Mouse (Mus musculus) right cerebral cortex, postnatal 4 days (tissue): ENCODE measurements around the gene N4bp2.
"Not testable (repeated sequence)": the region's sequence is repeated elsewhere in the genome, so short reads cannot be mapped to it uniquely, and the experiment has no call there.

Experiments used
- DNase-seq: peaks from one replicate; pipeline ENCODE4 v3.0.0-alpha.2; 2022

Gene N4bp2

GRCm38 (mm10) chr5:65763088-65763915, at the start of gene N4bp2:
N4bp2 (plus strand) TSS chr5:65763521.
- DNase-seq = peak; percentile 74

DNA sequence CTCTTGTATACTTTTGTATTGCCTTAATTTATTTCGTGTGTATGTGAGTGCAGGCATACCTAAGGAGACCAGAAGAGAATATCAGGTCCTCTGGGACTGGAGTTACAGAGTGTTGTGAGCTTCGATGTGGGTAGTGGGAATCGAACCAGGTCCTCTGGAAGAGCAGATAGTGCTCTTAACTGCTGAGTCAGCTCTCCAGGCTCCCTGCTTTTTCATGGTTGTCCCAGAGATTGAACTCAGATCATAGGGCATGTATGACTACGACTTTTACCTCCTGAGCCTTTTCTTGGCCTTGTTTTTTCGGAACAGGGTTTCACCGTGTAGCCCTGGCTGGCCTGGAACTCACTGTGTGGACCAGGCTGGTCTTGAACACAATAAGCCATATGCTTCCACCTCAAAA, 48.2 kb upstream of the N4bp2 start:
- no peak for DNase-seq

- no peak for DNase-seq
Observed at GRCm38 (mm10) chr5:65717063-65717902, 46.0 kb upstream of the N4bp2 start.

GRCm38 (mm10) chr5:65717903-65718211, 45.5 kb upstream of the N4bp2 start:
- DNase-seq = not testable (repeated sequence)

DNA sequence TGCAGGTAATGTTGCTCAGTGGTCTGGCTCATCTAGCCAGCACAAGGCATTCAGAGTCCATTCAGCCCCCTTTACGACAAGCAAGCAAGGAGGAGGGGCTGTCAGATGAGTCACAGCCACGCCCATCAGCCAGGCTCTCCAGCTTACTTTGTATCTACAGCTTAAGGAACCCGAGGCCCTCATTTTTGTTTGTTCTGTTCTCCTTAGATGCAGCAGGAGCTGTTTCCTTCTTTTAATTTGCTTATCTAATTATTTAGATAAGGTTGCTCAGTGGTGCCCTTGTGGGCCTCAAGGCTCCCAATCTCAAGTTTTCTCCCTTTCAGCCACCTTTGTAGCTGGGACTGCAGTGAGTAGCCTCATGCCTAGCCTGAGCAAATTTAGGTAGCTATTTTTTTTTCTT, 45.0 kb upstream of the N4bp2 start:
- no peak for DNase-seq

- peak; percentile 53 for DNase-seq
Observed at GRCm38 (mm10) chr5:65724311-65725054, 38.8 kb upstream of the N4bp2 start.

DNA sequence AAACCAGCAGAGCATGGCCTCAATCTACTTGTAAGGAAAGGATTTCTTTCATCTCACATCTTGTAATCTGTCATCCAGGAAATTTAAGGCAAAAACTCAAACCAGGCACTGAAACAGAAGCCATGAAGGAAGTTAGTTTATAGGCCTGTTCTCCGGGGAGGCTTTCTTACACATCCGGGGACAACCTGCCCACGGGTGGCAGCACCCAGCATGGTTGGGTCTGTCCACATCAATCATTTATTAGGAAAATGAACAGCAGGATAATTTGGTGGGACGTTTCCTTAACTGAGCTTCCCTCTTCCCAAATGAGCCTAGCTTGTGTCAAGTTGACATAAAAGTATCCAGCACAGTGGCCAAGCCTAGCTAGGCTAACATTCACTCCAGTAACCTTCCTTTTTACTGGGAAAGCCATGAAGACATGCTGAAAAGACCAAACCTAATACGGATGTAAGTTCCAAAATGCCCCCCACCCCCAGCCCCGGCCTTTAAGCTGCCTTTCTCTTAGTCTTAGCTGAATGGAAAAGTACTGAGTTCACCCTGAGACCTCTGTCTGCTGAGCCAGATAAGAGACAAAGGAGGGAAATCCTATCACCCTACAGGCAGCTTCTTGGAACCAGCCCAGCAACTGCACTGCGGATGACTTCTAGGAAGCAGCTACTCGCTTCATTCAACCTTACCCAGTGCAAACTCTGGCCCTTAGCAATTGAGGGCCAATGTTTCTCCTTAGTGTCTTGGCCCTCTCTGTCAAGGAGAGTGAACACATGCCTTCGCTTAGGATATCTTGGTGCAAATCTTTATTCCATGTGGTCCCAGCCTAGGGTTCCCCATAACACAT, 31.9 kb upstream of the N4bp2 start:
- DNase-seq = no peak

- no peak for DNase-seq
Observed at GRCm38 (mm10) chr5:65735601-65736000, 27.7 kb upstream of the N4bp2 start.

- no peak for DNase-seq
Observed at GRCm38 (mm10) chr5:65739366-65739765, 24.0 kb upstream of the N4bp2 start.

- DNase-seq = no peak
Observed at GRCm38 (mm10) chr5:65746908-65747307, 16.4 kb upstream of the N4bp2 start.

- DNase-seq = no peak
Observed at GRCm38 (mm10) chr5:65748386-65748785, 14.9 kb upstream of the N4bp2 start.

- no peak for DNase-seq
Observed at GRCm38 (mm10) chr5:65748880-65749279, 14.4 kb upstream of the N4bp2 start.

- DNase-seq = no peak
Observed at GRCm38 (mm10) chr5:65752021-65752420, 11.3 kb upstream of the N4bp2 start.

DNA sequence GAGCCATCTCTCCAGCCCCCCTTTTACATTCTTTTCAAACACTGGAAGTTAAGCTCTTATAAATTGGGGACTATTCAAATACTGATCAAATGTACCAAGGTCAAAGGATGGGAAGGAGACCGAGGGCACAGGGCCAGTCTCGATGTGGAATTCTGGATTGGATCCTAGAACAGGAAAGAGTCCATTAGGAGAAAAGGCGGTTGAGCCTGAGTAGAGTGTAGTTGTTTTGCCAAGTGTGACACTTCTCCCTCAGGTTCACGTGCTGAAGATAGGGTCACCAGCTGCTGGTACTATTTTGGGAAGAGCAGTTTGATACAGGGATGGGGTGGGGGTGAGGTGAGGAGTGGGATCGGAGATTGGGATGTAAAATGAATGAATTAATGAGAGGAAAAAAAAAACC, 7.5 kb upstream of the N4bp2 start:
- no peak for DNase-seq

- no peak for DNase-seq
Observed at GRCm38 (mm10) chr5:65757110-65757509, 6.2 kb upstream of the N4bp2 start.

GRCm38 (mm10) chr5:65760041-65760440, 3.3 kb upstream of the N4bp2 start:
- DNase-seq = no peak

DNA sequence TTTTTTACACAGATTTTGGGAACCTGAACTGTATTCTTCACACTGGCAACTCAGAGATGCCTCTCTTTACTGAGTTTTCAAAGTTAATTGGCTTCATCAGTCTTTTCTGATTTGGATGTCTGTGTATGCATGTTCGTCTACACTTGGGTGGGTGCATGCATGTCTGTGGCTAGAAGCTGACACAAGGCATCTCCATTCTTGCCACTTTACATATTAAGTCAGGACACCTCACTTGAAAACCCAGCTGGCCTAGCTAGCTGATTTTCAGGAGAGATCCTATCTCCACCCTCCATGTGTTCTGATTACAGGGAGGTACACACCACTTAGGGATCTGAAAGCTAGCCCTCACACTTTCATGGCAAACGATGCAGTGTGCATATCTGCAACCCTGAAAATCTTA, 2.7 kb upstream of the N4bp2 start:
- DNase-seq = no peak

GRCm38 (mm10) chr5:65761020-65761419, 2.3 kb upstream of the N4bp2 start:
- no peak for DNase-seq

DNA sequence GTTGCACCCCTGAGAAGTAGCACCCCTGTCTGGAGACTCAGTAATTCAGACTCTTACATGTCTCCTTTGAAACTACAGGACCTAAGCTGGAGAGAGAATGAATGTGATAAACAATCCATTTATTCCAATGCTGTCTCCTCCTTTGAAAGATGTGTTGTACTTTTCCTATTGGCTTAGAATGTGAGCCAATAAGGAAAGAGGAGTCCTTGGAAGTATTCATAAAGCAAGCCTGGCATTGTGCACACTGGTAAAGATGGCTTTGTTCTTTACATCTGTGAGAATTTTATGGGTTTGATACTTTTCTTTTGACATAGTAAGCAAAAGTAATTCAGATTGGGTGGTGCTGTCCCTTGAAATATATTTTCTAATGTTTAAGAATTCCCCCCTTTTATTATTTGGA, 1.4 kb upstream of the N4bp2 start:
- DNase-seq = no peak

DNA sequence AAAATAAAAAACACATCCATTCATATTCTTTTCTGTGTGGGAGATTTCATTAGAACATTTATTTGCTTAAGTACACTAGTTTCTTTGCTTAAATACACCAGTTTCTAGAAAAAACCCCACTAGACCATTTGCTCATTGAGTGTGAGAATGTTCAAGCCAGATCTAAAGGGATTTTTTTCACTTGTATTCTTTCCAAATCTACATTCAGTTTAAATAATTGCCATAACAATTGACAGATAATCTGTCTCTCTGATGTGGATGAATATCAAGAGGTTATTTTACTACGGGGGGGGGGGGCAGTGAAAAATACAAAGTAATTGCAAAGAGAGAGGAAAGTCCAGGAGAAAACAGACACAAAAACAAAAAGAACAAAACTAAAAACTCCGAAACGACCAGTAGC, 635 bp upstream of the N4bp2 start:
- DNase-seq = no peak

DNA sequence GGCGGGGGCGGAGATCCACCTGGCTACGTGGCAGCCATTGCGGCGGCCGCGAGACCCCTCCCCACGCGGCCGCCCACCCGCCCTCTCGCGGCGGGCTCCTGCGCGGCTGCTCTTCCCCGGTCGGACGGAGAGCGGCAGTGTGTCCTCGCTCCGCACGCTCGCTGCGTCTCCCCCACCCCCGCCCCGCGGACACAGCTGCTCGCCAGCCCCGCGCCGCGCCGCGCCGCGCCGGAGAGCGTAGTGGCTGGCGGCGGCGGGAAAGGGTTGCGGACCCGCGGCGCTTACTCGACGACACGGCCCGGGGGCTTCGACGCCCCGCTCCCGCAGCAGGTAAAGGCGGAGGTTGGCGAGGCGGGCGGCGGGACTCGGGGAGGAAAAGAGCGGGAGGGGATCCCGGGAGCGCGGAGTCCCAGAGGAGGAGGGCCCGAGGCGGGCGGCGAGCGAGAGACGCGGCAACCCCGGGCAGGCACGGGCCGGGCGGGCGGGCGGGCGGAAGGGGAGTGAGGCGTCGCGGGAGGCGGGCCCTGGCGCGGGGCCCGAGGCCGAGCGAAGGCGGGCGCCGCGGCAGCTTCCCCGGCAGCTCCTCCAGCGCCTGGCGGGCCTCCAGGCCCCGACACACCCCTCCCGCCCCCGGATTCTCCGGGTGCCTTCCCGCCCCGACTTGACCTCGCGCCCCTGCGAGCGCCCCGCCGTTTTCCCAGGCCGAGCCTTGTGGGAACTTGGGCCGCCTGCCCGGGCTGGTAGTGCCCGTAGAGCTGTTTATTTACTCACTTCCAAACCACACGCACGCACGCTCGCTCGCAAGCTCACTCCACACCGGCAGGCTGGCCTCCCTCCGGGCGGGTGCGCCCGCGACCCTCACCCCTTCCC, 830 bp downstream of the N4bp2 start:
- DNase-seq = peak; percentile 80
